In genomic region chr9:123259461-123259895, GRCm38 (mm10) we compare ENCODE assay signal across 9 mouse cellular contexts. TPM values are rescaled to one million over a fixed set of nuclear protein-coding genes. Genes with fewer than 3 reads are reported as not detected.
DNase-seq lines count a peak whose midpoint lies in the region; ATAC-seq and TF ChIP-seq lines count a peak whose summit lies in the region.
"Had no signal": no experiment of that assay in that cellular context is flagged by ENCODE, and none has a peak within 500 bp of the region (broad histone marks: within the 10 kb centered on the region; RNA-seq: fewer than 3 reads in every experiment).

No protein-coding gene starts in this region.

- ATAC-seq in erythroblast, adult 5-6 weeks (replicated peaks; ENCODE audit: low FRiP score, poor library complexity, severe bottlenecking), result no peak
- ATAC-seq in embryonic facial prominence, embryonic 14.5 days (ENCODE audit: low read depth), result no peak
- 0 out of 2 replicates have a peak, but pooled peaks have one; percentile 18 for ATAC-seq in limb, embryonic 11.5 days (ENCODE audit: insufficient number of reproducible peaks, low FRiP score, low TSS enrichment, low read depth)
- peak; percentile 84 for ATAC-seq in midbrain, embryonic 15.5 days (replicated peaks)
- peak; percentile 10; the same call in 1 of the 2 replicates for ATAC-seq in stomach, postnatal 0 days (ENCODE audit: low FRiP score, low TSS enrichment)

- H3K9ac ChIP-seq in embryonic facial prominence, embryonic 14.5 days (ENCODE audit: low read depth, low read length), result peak overlapping the region; percentile 70
- H3K9ac ChIP-seq in limb, embryonic 11.5 days (ENCODE audit: low read length), result peak overlapping the region; percentile 67
- H3K9ac ChIP-seq in midbrain, embryonic 15.5 days, result peak overlapping the region; percentile 68
- H3K9ac ChIP-seq in stomach, postnatal 0 days (ENCODE audit: low read length), result peak overlapping the region; percentile 69

- H3K9me3 ChIP-seq in erythroblast, embryonic 14.5 days (ENCODE audit: control insufficient read depth, low read length), result peaks cover 5% of the 10 kb centered on the region; the same call in 1 of the 2 replicates
- H3K9me3 ChIP-seq in embryonic facial prominence, embryonic 14.5 days (ENCODE audit: control insufficient read depth, low read length), result no peaks in the 10 kb centered on the region
- H3K9me3 ChIP-seq in hindbrain, embryonic 10.5 days, result no peaks in the 10 kb centered on the region
- H3K9me3 ChIP-seq in limb, embryonic 11.5 days (ENCODE audit: control insufficient read depth, low read length), result no peaks in the 10 kb centered on the region
- H3K9me3 ChIP-seq in midbrain, embryonic 15.5 days, result no peaks in the 10 kb centered on the region
- no peaks in the 10 kb centered on the region for H3K9me3 ChIP-seq in stomach, postnatal 0 days (ENCODE audit: control insufficient read depth, low read length)

- peak overlapping the region; percentile 66 for H3K4me3 ChIP-seq in erythroblast, embryonic 14.5 days (replicated peaks)
- peak overlapping the region; percentile 70 for H3K4me3 ChIP-seq in embryonic facial prominence, embryonic 14.5 days (ENCODE audit: low read depth, low read length)
- H3K4me3 ChIP-seq in hindbrain, embryonic 10.5 days, result peak overlapping the region; percentile 74
- peak overlapping the region; percentile 62 for H3K4me3 ChIP-seq in limb, embryonic 11.5 days (ENCODE audit: low read depth, low read length)
- H3K4me3 ChIP-seq in midbrain, embryonic 15.5 days, result peak overlapping the region; percentile 70
- H3K4me3 ChIP-seq in stomach, postnatal 0 days (ENCODE audit: low read depth, low read length), result peak overlapping the region; percentile 72

- peak; percentile 85 for TF ChIP-seq CTCF in stomach, postnatal 0 days (IDR thresholded peaks at IDR 0.05; ENCODE audit: low read depth)

- no peaks in the 10 kb centered on the region for H3K36me3 ChIP-seq in erythroblast, embryonic 14.5 days (ENCODE audit: control insufficient read depth)
- H3K36me3 ChIP-seq in embryonic facial prominence, embryonic 14.5 days (ENCODE audit: control insufficient read depth, insufficient read depth, low read length), result no peaks in the 10 kb centered on the region
- H3K36me3 ChIP-seq in hindbrain, embryonic 10.5 days, result no peaks in the 10 kb centered on the region
- H3K36me3 ChIP-seq in limb, embryonic 11.5 days (ENCODE audit: control insufficient read depth, insufficient read depth, low read length), result no peaks in the 10 kb centered on the region
- no peaks in the 10 kb centered on the region for H3K36me3 ChIP-seq in midbrain, embryonic 15.5 days (replicated peaks)
- no peaks in the 10 kb centered on the region for H3K36me3 ChIP-seq in stomach, postnatal 0 days (ENCODE audit: control insufficient read depth, insufficient read depth, low read length)

- no peak overlapping the region for H3K27ac ChIP-seq in embryonic facial prominence, embryonic 14.5 days (replicated peaks; ENCODE audit: low read depth, low read length)
- H3K27ac ChIP-seq in hindbrain, embryonic 10.5 days, result peak overlapping the region; percentile 86
- no peak overlapping the region for H3K27ac ChIP-seq in limb, embryonic 11.5 days (replicated peaks; ENCODE audit: low read depth, low read length)
- peak overlapping the region; percentile 78 for H3K27ac ChIP-seq in midbrain, embryonic 15.5 days
- H3K27ac ChIP-seq in stomach, postnatal 0 days (replicated peaks), result peak overlapping the region; percentile 61

- under 1% methylated on average over 25 of the region's 45 CpGs for WGBS in embryonic facial prominence, embryonic 14.5 days
- under 1% methylated on average over 45 of the region's 45 CpGs for WGBS in hindbrain, embryonic 10.5 days
- under 1% methylated on average over 45 of the region's 45 CpGs for WGBS in limb, embryonic 11.5 days
- under 1% methylated on average over 45 of the region's 45 CpGs for WGBS in midbrain, embryonic 15.5 days
- WGBS in stomach, postnatal 0 days, result under 1% methylated on average over 45 of the region's 45 CpGs

- H3K27me3 ChIP-seq in erythroblast, embryonic 14.5 days (ENCODE audit: control insufficient read depth), result peaks cover 58% of the 10 kb centered on the region
- H3K27me3 ChIP-seq in embryonic facial prominence, embryonic 14.5 days (replicated peaks; ENCODE audit: control insufficient read depth, insufficient read depth, low read length), result peaks cover 33% of the 10 kb centered on the region
- peaks cover 46% of the 10 kb centered on the region for H3K27me3 ChIP-seq in hindbrain, embryonic 10.5 days (ENCODE audit: insufficient read depth, poor library complexity, severe bottlenecking)
- peaks cover 11% of the 10 kb centered on the region; the same call in 1 of the 2 replicates for H3K27me3 ChIP-seq in limb, embryonic 11.5 days (ENCODE audit: control insufficient read depth, insufficient read depth, low read length)
- H3K27me3 ChIP-seq in midbrain, embryonic 15.5 days (replicated peaks), result no peaks in the 10 kb centered on the region
- no peaks in the 10 kb centered on the region for H3K27me3 ChIP-seq in stomach, postnatal 0 days (ENCODE audit: control insufficient read depth, insufficient read depth, low read length)

- TF ChIP-seq EP300 in stomach, postnatal 0 days (optimal IDR thresholded peaks at IDR 0.05), result no peak

- peaks cover 17% of the 10 kb centered on the region for H3K4me1 ChIP-seq in erythroblast, embryonic 14.5 days (ENCODE audit: control insufficient read depth)
- peaks cover 4% of the 10 kb centered on the region for H3K4me1 ChIP-seq in embryonic facial prominence, embryonic 14.5 days (ENCODE audit: control insufficient read depth, insufficient read depth, low read length)
- peaks cover 19% of the 10 kb centered on the region for H3K4me1 ChIP-seq in hindbrain, embryonic 10.5 days (replicated peaks)
- no peaks in the 10 kb centered on the region for H3K4me1 ChIP-seq in limb, embryonic 11.5 days (ENCODE audit: control insufficient read depth, insufficient read depth, low read length)
- H3K4me1 ChIP-seq in midbrain, embryonic 15.5 days, result no peaks in the 10 kb centered on the region
- H3K4me1 ChIP-seq in stomach, postnatal 0 days (replicated peaks; ENCODE audit: control insufficient read depth, insufficient read depth), result no peaks in the 10 kb centered on the region

- peak; percentile 35 for DNase-seq in T-cell, adult 2 months (ENCODE audit: low spot score)
- DNase-seq in embryonic facial prominence, embryonic 14.5 days (ENCODE audit: low spot score), result peak; percentile 83
- DNase-seq in hindbrain, embryonic 10.5 days (ENCODE audit: low spot score), result peak; percentile 90
- DNase-seq in limb, embryonic 11.5 days (ENCODE audit: low spot score), result peak; percentile 92
- DNase-seq in stomach, postnatal 0 days (ENCODE audit: low spot score), result peak; percentile 87

- H3K4me2 ChIP-seq in embryonic facial prominence, embryonic 14.5 days (ENCODE audit: low read depth, low read length), result peak overlapping the region; percentile 96
- peak overlapping the region; percentile 97 for H3K4me2 ChIP-seq in limb, embryonic 11.5 days (ENCODE audit: low read depth, severe bottlenecking)
- peak overlapping the region; percentile 63 for H3K4me2 ChIP-seq in midbrain, embryonic 15.5 days
- peak overlapping the region; percentile 98 for H3K4me2 ChIP-seq in stomach, postnatal 0 days (replicated peaks; ENCODE audit: low read depth)

RNA-seq across cellular contexts. Expression of gene Tmem158, which starts 1.1 kb away (rescaled TPM):
- 0.30 and 0.34 TPM in 2 replicates for polyA plus RNA-seq in erythroblast, embryonic 14.5 days (2012)
- 1.3 TPM in 1 of 2 replicates, not detected in the other for total RNA-seq in erythroblast, adult 5-6 weeks (2015; ENCODE audit: low replicate concordance)
- not detected in 2 replicates for total RNA-seq in erythroblast, adult 5-6 weeks (2017; ENCODE audit: low replicate concordance)
- polyA plus RNA-seq in embryonic facial prominence, embryonic 14.5 days (2014; fragmentation: Nextera tagmentation; extraction: Ambion mirVana), result 13.1 and 15.4 TPM in 2 replicates
- polyA plus RNA-seq in hindbrain, embryonic 10.5 days (2016; fragmentation: Nextera tagmentation; extraction: Ambion mirVana), result 4.4 and 6.3 TPM in 2 replicates
- 4.4 and 5.4 TPM in 2 replicates for polyA plus RNA-seq in limb, embryonic 11.5 days (2014; fragmentation: Nextera tagmentation; extraction: Ambion mirVana)
- polyA plus RNA-seq in midbrain, embryonic 15.5 days (2015; fragmentation: Nextera tagmentation; extraction: Ambion mirVana), result 40.8 and 41.8 TPM in 2 replicates
- polyA plus RNA-seq in stomach, postnatal 0 days (2015; fragmentation: Nextera tagmentation; extraction: Ambion mirVana), result 15.1 and 16.8 TPM in 2 replicates

RNA-seq across cellular contexts. Expression of gene Cdcp1, which starts 43.6 kb away (rescaled TPM):
- not detected in 2 replicates for polyA plus RNA-seq in erythroblast, embryonic 14.5 days (2012)
- not detected in 2 replicates for total RNA-seq in erythroblast, adult 5-6 weeks (2015; ENCODE audit: low replicate concordance)
- total RNA-seq in erythroblast, adult 5-6 weeks (2017; ENCODE audit: low replicate concordance), result not detected in 2 replicates
- 7.1 and 8.0 TPM in 2 replicates for polyA plus RNA-seq in embryonic facial prominence, embryonic 14.5 days (2014; fragmentation: Nextera tagmentation; extraction: Ambion mirVana)
- 1.9 and 3.5 TPM in 2 replicates for polyA plus RNA-seq in hindbrain, embryonic 10.5 days (2016; fragmentation: Nextera tagmentation; extraction: Ambion mirVana)
- polyA plus RNA-seq in limb, embryonic 11.5 days (2014; fragmentation: Nextera tagmentation; extraction: Ambion mirVana), result 2.5 and 2.7 TPM in 2 replicates
- polyA plus RNA-seq in midbrain, embryonic 15.5 days (2015; fragmentation: Nextera tagmentation; extraction: Ambion mirVana), result 0.05 and 0.11 TPM in 2 replicates
- polyA plus RNA-seq in stomach, postnatal 0 days (2015; fragmentation: Nextera tagmentation; extraction: Ambion mirVana), result 7.4 and 7.9 TPM in 2 replicates
- total RNA-seq: layer of hippocampus, postnatal 36 days had no signal

Comparison
In these comparisons a context has a peak if more than half of its experiments do, and no peak if none do; other contexts are left out.
1. ATAC-seq: peak in limb, embryonic 11.5 days (single experiment), midbrain, embryonic 15.5 days (single experiment) and stomach, postnatal 0 days (single experiment); none in erythroblast, adult 5-6 weeks (single experiment) and embryonic facial prominence, embryonic 14.5 days (single experiment).
2. DNase-seq: peak in every context shown above with its lines; median percentile 92 in limb, embryonic 11.5 days; 90 in hindbrain, embryonic 10.5 days; 87 in stomach, postnatal 0 days; 83 in embryonic facial prominence, embryonic 14.5 days; 35 in T-cell, adult 2 months.
3. H3K27ac ChIP-seq: peak in hindbrain, embryonic 10.5 days (single experiment), midbrain, embryonic 15.5 days (single experiment) and stomach, postnatal 0 days (single experiment); none in embryonic facial prominence, embryonic 14.5 days (single experiment) and limb, embryonic 11.5 days (single experiment).
4. Peak in every context shown above with its lines, with median percentiles within 50 percentile points of each other: H3K4me3 ChIP-seq, H3K4me2 ChIP-seq and H3K9ac ChIP-seq.